Mouse (Mus musculus): ENCODE data around the gene Ttc25.

GRCm38 (mm10) chr11:100609355-100609996 is 64.1 kb downstream of the Ttc25 start:
- TF ChIP-seq HCFC1 (IDR thresholded peaks at IDR 0.05; ENCODE audit: borderline replicate concordance, insufficient read depth, low read length) (no peak), ZNF384 (IDR thresholded peaks at IDR 0.05; ENCODE audit: low read depth, low read length) (no peak)

Data from ES-E14 (cell line).